In the genomic region with DNA sequence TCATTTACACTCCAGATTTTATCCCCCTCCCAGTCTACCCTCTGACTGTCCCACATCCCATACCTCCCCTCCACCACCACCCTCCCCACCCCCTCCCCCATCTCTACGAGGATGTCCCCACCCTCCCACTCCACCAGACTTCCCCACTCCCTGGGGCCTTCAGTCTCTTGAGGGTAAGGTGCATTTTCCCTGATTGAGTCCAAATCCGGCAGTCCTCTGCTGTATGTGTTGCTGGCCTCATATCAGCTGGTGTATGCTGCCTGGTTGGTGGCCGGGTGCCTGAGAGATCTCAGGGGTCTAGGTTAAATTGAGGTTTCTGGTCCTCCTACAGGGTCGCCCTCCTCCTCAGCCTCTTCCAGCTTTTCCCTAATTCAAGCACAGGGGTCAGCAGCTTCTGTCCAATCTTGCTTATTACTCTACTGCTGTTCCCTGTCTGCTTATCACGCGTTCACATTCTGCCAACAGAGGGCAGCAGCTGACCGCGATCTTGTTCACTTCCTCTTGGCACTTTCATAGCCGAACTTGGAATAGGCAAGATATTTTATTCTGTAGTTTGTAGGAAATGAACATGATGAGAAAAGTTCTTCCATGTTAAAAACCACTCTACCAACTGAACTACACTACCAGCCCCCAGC, we compare ENCODE assay signal across 8 mouse cellular contexts. TPM values are rescaled to one million over a fixed set of nuclear protein-coding genes. Genes with fewer than 3 reads are reported as not detected.
DNase-seq lines count a peak whose midpoint lies in the region; ATAC-seq lines count a peak whose summit lies in the region.

No protein-coding gene starts in this region.

- no peak overlapping the region for H3K4me3 ChIP-seq in embryonic facial prominence, embryonic 12.5 days
- H3K4me3 ChIP-seq in heart, embryonic 12.5 days = no peak overlapping the region
- H3K4me3 ChIP-seq in kidney, embryonic 15.5 days (replicated peaks) = no peak overlapping the region

- H3K36me3 ChIP-seq in embryonic facial prominence, embryonic 12.5 days = no peaks in the 10 kb centered on the region
- H3K36me3 ChIP-seq in heart, embryonic 12.5 days = no peaks in the 10 kb centered on the region
- no peaks in the 10 kb centered on the region for H3K36me3 ChIP-seq in kidney, embryonic 15.5 days
- no peaks in the 10 kb centered on the region for H3K36me3 ChIP-seq in splenic B cell, adult 2 months (ENCODE audit: control insufficient read depth, insufficient read depth, low read length, poor library complexity, severe bottlenecking)

- no peak overlapping the region for H3K27ac ChIP-seq in embryonic facial prominence, embryonic 12.5 days
- H3K27ac ChIP-seq in heart, embryonic 12.5 days (ENCODE audit: poor library complexity, severe bottlenecking) = no peak overlapping the region
- no peak overlapping the region for H3K27ac ChIP-seq in kidney, embryonic 15.5 days

- no peak overlapping the region for H3K9ac ChIP-seq in embryonic facial prominence, embryonic 12.5 days
- no peak overlapping the region for H3K9ac ChIP-seq in heart, embryonic 12.5 days
- no peak overlapping the region for H3K9ac ChIP-seq in kidney, embryonic 15.5 days

- 15% methylated on average over 9 of the region's 9 CpGs for WGBS in embryonic facial prominence, embryonic 12.5 days
- WGBS in heart, embryonic 12.5 days = 20% methylated on average over 9 of the region's 9 CpGs
- 18% methylated on average over 9 of the region's 9 CpGs for WGBS in kidney, embryonic 15.5 days

- no peaks in the 10 kb centered on the region for H3K9me3 ChIP-seq in embryonic facial prominence, embryonic 12.5 days
- H3K9me3 ChIP-seq in heart, embryonic 12.5 days (replicated peaks) = no peaks in the 10 kb centered on the region
- no peaks in the 10 kb centered on the region for H3K9me3 ChIP-seq in kidney, embryonic 15.5 days (replicated peaks)

- peak; percentile 82 to 83 for DNase-seq in B cell, adult 2 months
- DNase-seq in adrenal gland, postnatal 36 days = peak; percentile 82 to 88
- peak; percentile 74 for DNase-seq in liver
- DNase-seq in splenic B cell, adult 2 months (ENCODE audit: low read depth, low spot score) = peak; percentile 89

- H3K4me2 ChIP-seq in embryonic facial prominence, embryonic 12.5 days (replicated peaks) = no peak overlapping the region
- H3K4me2 ChIP-seq in heart, embryonic 12.5 days = peak overlapping the region; percentile 40; the same call in 1 of the 2 replicates
- H3K4me2 ChIP-seq in kidney, embryonic 15.5 days = 0 out of 2 replicates have a peak overlapping the region, but pooled peaks have one; percentile 21

- ATAC-seq in embryonic facial prominence, embryonic 12.5 days (ENCODE audit: insufficient number of reproducible peaks, insufficient read depth, low FRiP score, low TSS enrichment) = 0 out of 2 replicates have a peak, but pooled peaks have one; percentile 35
- ATAC-seq in heart, embryonic 12.5 days (ENCODE audit: insufficient number of reproducible peaks, low FRiP score) = no peak
- peak; percentile 56; the same call in 1 of the 2 replicates for ATAC-seq in kidney, embryonic 15.5 days (replicated peaks; ENCODE audit: low FRiP score)
- ATAC-seq in monocyte, adult 5-6 weeks (replicated peaks; ENCODE audit: insufficient number of reproducible peaks, low FRiP score, low TSS enrichment, poor library complexity, severe bottlenecking) = peak; percentile 93

- H3K4me1 ChIP-seq in embryonic facial prominence, embryonic 12.5 days = no peaks in the 10 kb centered on the region
- H3K4me1 ChIP-seq in heart, embryonic 12.5 days (replicated peaks) = no peaks in the 10 kb centered on the region
- no peaks in the 10 kb centered on the region for H3K4me1 ChIP-seq in kidney, embryonic 15.5 days

- no peaks in the 10 kb centered on the region for H3K27me3 ChIP-seq in embryonic facial prominence, embryonic 12.5 days
- H3K27me3 ChIP-seq in heart, embryonic 12.5 days (replicated peaks) = no peaks in the 10 kb centered on the region
- no peaks in the 10 kb centered on the region for H3K27me3 ChIP-seq in kidney, embryonic 15.5 days
- H3K27me3 ChIP-seq in splenic B cell, adult 2 months (ENCODE audit: control insufficient read depth, insufficient read depth, low read length, poor library complexity, severe bottlenecking) = no peaks in the 10 kb centered on the region

RNA-seq across cellular contexts. Expression of a gene that starts 8.3 kb away (rescaled TPM):
- 100 to 1,000 TPM; 112 to 173 TPM for total RNA-seq in adrenal gland, postnatal 36 days (2021)
- polyA plus RNA-seq in embryonic facial prominence, embryonic 12.5 days (2016; fragmentation: Nextera tagmentation; extraction: Ambion mirVana) = 56.8 and 57.9 TPM in 2 replicates
- polyA plus RNA-seq in heart, embryonic 12.5 days (2016; fragmentation: Nextera tagmentation; extraction: Ambion mirVana) = 33.1 and 34.6 TPM in 2 replicates
- polyA plus RNA-seq in kidney, embryonic 15.5 days (2015; fragmentation: Nextera tagmentation; extraction: Ambion mirVana) = 74.5 and 77.7 TPM in 2 replicates
- 18.2 to 24.5 TPM (median 20.6 TPM) in 3 replicates for total RNA-seq in monocyte, adult 5-6 weeks (2017)
